Mouse (Mus musculus) liver, adult (tissue): ENCODE data around the gene Rbm18.

Source experiments
- GATA4 ChIP-seq: IDR thresholded peaks from 2 replicates; pipeline ENCODE4 v1.6.1; 2014; ENCODE audit warnings: mild to moderate bottlenecking, low read length; ENCODE audit not compliant: insufficient replicate concordance

Rbm18 gene

DNA sequence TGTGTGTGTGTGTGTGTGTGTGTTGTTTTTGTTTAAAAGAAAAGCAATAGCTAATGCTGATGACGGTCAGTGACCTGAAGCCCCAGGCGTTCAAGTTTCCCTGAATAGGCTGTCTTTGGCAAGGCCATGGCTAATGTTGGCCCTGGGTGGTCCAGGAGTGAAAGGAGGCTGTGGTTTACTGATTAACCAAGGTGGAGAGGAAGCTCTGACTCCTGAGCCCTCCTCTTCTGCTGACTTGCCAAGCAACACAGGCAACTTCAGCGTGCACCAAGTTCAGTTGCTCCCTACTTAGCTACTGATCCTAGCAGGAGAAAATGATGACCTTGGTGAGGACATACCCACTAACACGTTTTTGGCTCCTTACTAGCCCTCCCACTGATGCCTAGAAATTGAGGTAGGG lies 43.8 kb downstream of the Rbm18 start:
- TF ChIP-seq GATA4 = no peak

- no peak for TF ChIP-seq GATA4
These were observed 45.5 kb downstream of the Rbm18 start for GRCm38 (mm10) chr2:36090853-36091741.

- TF ChIP-seq GATA4 = no peak
These were observed 47.4 kb downstream of the Rbm18 start for GRCm38 (mm10) chr2:36089190-36089589.

- TF ChIP-seq GATA4 = no peak
These were observed 51.5 kb downstream of the Rbm18 start for GRCm38 (mm10) chr2:36085041-36085440.

DNA sequence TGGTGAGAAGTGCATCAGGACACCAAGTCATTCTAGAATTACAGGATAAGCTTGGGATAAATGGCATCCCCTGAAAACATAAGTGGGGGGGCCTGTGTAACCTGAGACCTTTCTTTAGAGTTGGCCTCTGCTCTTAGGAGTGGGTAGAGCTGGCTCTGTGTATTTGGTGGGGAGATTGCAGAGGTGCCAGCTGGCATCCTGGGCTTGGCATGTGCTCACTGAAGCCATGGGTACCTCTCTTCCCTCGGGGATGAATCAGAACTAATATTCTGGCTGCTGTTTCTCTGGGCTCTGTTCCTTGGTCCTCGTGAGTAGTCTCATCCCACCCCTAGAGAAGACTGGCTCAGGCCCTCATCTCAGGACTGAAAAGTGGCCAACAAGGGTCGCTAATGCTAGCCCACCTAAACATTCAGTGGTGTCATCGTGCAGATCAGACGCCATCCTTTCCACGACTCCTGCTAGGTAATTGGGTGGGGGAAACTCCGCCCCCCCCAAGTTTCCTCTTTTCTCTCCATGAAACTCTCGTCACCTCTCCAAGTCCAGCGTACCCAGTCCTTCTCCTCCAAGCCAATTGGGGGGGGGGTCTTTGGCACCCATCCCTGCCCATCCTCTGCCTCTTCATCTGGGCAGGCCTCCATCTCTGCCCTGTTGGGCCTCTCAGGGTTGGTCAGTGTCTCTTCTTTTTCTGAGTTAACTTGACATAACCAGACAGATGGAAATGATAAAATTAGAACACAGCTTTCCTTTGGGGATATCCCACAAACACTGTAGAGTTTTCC lies 53.6 kb downstream of the Rbm18 start:
- TF ChIP-seq GATA4 = no peak

DNA sequence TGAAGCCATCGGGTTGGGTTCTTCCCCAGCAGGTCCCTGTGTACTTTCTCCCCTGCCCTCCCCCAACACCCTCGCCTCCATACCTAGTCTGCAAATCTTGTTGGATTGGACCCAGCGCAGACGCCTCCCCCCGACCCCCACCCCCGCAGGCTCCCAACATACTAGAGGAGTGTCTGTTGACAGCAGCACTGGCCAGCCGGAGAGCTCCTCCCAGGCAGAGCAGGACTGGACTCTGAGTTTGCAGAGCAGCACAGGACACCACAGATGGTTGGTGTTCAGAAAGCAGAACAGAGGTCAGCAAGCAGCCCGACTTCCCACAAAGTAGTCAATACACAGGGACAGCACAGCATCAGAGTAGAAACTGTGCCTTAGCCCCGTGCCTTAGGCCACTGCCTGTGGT lies 55.1 kb downstream of the Rbm18 start:
- TF ChIP-seq GATA4 = no peak

GRCm38 (mm10) chr2:36077160-36077761 lies 59.3 kb downstream of the Rbm18 start:
- no peak for TF ChIP-seq GATA4

DNA sequence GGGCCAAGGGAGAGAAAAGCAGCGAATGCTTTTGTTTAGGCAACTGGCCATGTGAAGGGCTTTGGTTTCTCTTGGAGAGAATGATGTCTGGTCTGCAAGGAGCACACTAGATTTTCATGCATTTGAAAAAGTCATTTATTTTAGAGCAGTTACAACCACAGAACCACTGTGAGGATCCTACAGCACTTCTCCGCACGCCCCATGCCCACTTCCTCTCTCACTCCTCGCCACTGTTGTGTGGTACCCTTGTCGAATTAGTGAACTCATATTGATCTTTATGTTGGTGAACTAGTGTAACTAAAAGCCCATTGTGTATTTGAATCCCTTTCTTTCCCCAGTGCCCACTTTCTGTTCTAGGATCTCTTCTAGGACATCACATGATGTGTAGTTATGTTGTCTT lies 61.4 kb downstream of the Rbm18 start:
- no peak for TF ChIP-seq GATA4

DNA sequence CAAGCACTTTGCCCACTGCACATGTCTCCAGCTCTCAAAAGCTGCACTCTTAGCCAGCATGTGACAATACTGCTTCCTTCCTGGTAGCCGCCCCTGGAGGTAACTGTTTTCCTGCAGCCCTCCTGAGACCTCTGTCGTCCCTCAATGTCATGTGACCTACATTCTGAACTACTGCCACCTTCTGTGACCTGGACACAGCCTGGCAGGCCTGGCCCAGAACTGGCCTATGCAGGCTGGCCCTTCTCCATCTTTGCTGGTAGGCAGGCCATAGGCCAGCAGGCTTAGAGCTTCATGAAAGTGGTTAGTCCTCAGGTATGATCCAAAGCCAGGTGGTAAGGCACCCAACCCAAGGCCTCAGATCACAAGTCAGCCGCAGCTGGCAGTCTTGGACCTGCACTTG lies 62.8 kb downstream of the Rbm18 start:
- TF ChIP-seq GATA4 = no peak

DNA sequence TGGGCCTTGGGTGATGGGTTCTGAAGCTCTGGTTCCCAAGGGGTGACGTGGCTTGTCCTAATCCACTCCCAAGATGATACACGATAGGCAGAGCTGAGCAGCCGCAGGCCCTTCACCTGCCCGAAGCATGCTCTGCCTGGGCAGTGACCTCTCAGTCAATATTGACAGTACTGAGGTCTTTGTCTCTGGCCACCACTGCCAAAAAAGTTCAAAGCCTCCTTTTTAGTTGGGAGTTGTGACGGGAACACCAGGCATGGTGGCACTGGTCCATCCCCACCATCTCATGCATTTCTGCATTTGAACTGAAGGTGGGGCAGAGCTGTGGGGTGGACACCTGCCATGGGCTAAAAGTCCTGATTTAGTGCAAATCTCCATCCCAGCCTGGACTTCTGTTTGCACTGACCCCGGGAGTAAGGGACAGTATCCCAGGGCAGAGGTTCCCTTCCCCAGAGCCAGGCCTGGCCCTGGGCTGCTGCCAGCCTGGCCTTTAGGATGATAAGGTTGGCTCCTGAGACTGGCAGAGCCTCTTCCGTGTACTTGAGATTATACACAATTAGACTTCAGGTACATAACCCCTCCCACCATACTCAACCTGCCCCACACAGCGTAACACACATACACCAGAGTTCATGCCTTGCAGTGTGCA lies 64.8 kb downstream of the Rbm18 start:
- TF ChIP-seq GATA4 = peak; percentile 87; the same call in 1 of the 2 replicates

DNA sequence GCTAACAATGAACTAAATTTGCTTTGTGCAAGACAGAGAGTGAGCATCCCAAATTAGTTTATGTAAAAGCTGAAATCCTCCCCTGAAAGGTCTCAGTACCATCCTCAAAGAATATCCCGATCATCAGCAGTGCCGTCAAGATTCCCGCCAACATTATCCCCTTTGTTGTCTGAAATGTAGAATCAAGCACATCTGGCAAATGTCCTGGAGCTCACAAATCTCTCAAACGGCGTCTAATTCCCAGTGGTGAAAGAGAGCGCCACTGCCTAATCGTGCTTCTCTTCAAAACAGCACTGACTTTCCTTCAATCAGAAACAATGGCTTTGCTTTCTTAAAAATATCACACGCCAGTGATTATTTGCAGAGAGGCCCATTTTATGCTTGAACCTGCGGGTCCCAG lies 69.4 kb downstream of the Rbm18 start:
- TF ChIP-seq GATA4 = no peak
